Mouse (Mus musculus): ENCODE data around the gene Cuedc1. TPM values are rescaled to one million over a fixed set of nuclear protein-coding genes. Genes with fewer than 3 reads are reported as not detected.

Gene Cuedc1
- total and polyA plus RNA-seq, 2 experiments from 2014 or later = 37.5 to 38.8 TPM

GRCm38 (mm10) chr11:88156403-88156802 is 58.5 kb downstream of the Cuedc1 start:
- 62% methylated on average over 2 of the region's 2 CpGs for WGBS
- H3K9ac ChIP-seq (replicated peaks; ENCODE audit: low read length, poor library complexity, severe bottlenecking) = no peak overlapping the region
- peaks cover 13% of the 10 kb centered on the region for H3K4me1 ChIP-seq (ENCODE audit: insufficient read depth, low read length)
- H3K4me3 ChIP-seq (ENCODE audit: low read depth, low read length) = no peak overlapping the region
- H3K27ac ChIP-seq (ENCODE audit: low read depth, low read length) = no peak overlapping the region
- H3K4me2 ChIP-seq (ENCODE audit: low read depth, low read length, poor library complexity, severe bottlenecking) = no peak overlapping the region
- peak; percentile 34 for DNase-seq (ENCODE audit: low spot score)
- TF ChIP-seq CTCF (IDR thresholded peaks at IDR 0.05) = no peak
- no peaks in the 10 kb centered on the region for H3K27me3 ChIP-seq (ENCODE audit: insufficient read depth, low read length)
- no peaks in the 10 kb centered on the region for H3K9me3 ChIP-seq (ENCODE audit: low read length)
- H3K36me3 ChIP-seq (ENCODE audit: insufficient read depth, low read length) = no peaks in the 10 kb centered on the region
- ATAC-seq (ENCODE audit: low FRiP score) = no peak

GRCm38 (mm10) chr11:88158842-88159246 is 61.0 kb downstream of the Cuedc1 start:
- Histone ChIP-seq H3K4me3 (ENCODE audit: low read depth, low read length) (no peak overlapping the region), H3K4me1 (ENCODE audit: insufficient read depth, low read length) (peaks cover 18% of the 10 kb centered on the region), H3K36me3 (ENCODE audit: insufficient read depth, low read length) (no peaks in the 10 kb centered on the region), H3K9me3 (ENCODE audit: low read length) (no peaks in the 10 kb centered on the region), H3K4me2 (ENCODE audit: low read depth, low read length, poor library complexity, severe bottlenecking) (no peak overlapping the region), H3K9ac (replicated peaks; ENCODE audit: low read length, poor library complexity, severe bottlenecking) (no peak overlapping the region), H3K27me3 (ENCODE audit: insufficient read depth, low read length) (no peaks in the 10 kb centered on the region), H3K27ac (ENCODE audit: low read depth, low read length) (peak overlapping the region; percentile 38; the same call in 1 of the 2 replicates)
- 89% methylated on average over 5 of the region's 5 CpGs for WGBS
- TF ChIP-seq CTCF (IDR thresholded peaks at IDR 0.05) = no peak
- ATAC-seq (ENCODE audit: low FRiP score) = no peak
- DNase-seq (ENCODE audit: low spot score) = peak; percentile 51

- peak overlapping the region; percentile 38; the same call in 1 of the 2 replicates for H3K27ac ChIP-seq (ENCODE audit: low read depth, low read length)
- no peak for TF ChIP-seq CTCF (IDR thresholded peaks at IDR 0.05)
- no peak overlapping the region for H3K4me2 ChIP-seq (ENCODE audit: low read depth, low read length, poor library complexity, severe bottlenecking)
- WGBS = 75% methylated on average over 11 of the region's 11 CpGs
- no peak overlapping the region for H3K4me3 ChIP-seq (ENCODE audit: low read depth, low read length)
- H3K9ac ChIP-seq (replicated peaks; ENCODE audit: low read length, poor library complexity, severe bottlenecking) = 0 out of 2 replicates have a peak overlapping the region, but pooled peaks have one; percentile 1
- DNase-seq (ENCODE audit: low spot score) (no peak), ATAC-seq (ENCODE audit: low FRiP score) (no peak)
- no peaks in the 10 kb centered on the region for H3K27me3 ChIP-seq (ENCODE audit: insufficient read depth, low read length)
- H3K36me3 ChIP-seq (ENCODE audit: insufficient read depth, low read length) = no peaks in the 10 kb centered on the region
- no peaks in the 10 kb centered on the region for H3K9me3 ChIP-seq (ENCODE audit: low read length)
- H3K4me1 ChIP-seq (ENCODE audit: insufficient read depth, low read length) = peaks cover 14% of the 10 kb centered on the region
These were observed 61.5 kb downstream of the Cuedc1 start for GRCm38 (mm10) chr11:88159389-88159788.

GRCm38 (mm10) chr11:88160316-88160715 is 62.5 kb downstream of the Cuedc1 start:
- Histone ChIP-seq H3K27ac (ENCODE audit: low read depth, low read length) (peak overlapping the region; percentile 79), H3K9me3 (ENCODE audit: low read length) (no peaks in the 10 kb centered on the region), H3K36me3 (ENCODE audit: insufficient read depth, low read length) (no peaks in the 10 kb centered on the region), H3K4me2 (ENCODE audit: low read depth, low read length, poor library complexity, severe bottlenecking) (no peak overlapping the region), H3K4me3 (ENCODE audit: low read depth, low read length) (no peak overlapping the region), H3K4me1 (ENCODE audit: insufficient read depth, low read length) (peaks cover 6% of the 10 kb centered on the region; the same call in 1 of the 2 replicates), H3K9ac (replicated peaks; ENCODE audit: low read length, poor library complexity, severe bottlenecking) (no peak overlapping the region), H3K27me3 (ENCODE audit: insufficient read depth, low read length) (no peaks in the 10 kb centered on the region)
- ATAC-seq (ENCODE audit: low FRiP score) (no peak), DNase-seq (ENCODE audit: low spot score) (no peak)
- 54% methylated on average over 5 of the region's 5 CpGs for WGBS
- no peak for TF ChIP-seq CTCF (IDR thresholded peaks at IDR 0.05)

- Histone ChIP-seq H3K4me3 (ENCODE audit: low read depth, low read length) (peak overlapping the region; percentile 40), H3K9ac (replicated peaks; ENCODE audit: low read length, poor library complexity, severe bottlenecking) (peak overlapping the region; percentile 75), H3K4me2 (ENCODE audit: low read depth, low read length, poor library complexity, severe bottlenecking) (peak overlapping the region; percentile 79), H3K9me3 (ENCODE audit: low read length) (no peaks in the 10 kb centered on the region), H3K27ac (ENCODE audit: low read depth, low read length) (peak overlapping the region; percentile 79), H3K36me3 (ENCODE audit: insufficient read depth, low read length) (no peaks in the 10 kb centered on the region), H3K27me3 (ENCODE audit: insufficient read depth, low read length) (no peaks in the 10 kb centered on the region), H3K4me1 (ENCODE audit: insufficient read depth, low read length) (peaks cover 5% of the 10 kb centered on the region; the same call in 1 of the 2 replicates)
- ATAC-seq (ENCODE audit: low FRiP score) (peak; percentile 73; the same call in 1 of the 2 replicates), DNase-seq (ENCODE audit: low spot score) (peak; percentile 87)
- 1% methylated on average over 20 of the region's 33 CpGs for WGBS
- TF ChIP-seq CTCF (IDR thresholded peaks at IDR 0.05) = no peak; the same call in 1 of the 2 replicates
These were observed 63.3 kb downstream of the Cuedc1 start for GRCm38 (mm10) chr11:88161051-88161581.

GRCm38 (mm10) chr11:88161651-88162362 is 63.9 kb downstream of the Cuedc1 start:
- peak overlapping the region; percentile 40 for H3K4me3 ChIP-seq (ENCODE audit: low read depth, low read length)
- peak; percentile 85 for TF ChIP-seq CTCF (IDR thresholded peaks at IDR 0.05)
- H3K36me3 ChIP-seq (ENCODE audit: insufficient read depth, low read length) = 0 out of 2 replicates have a peak, but pooled peaks cover 3% of the 10 kb centered on the region
- H3K9ac ChIP-seq (replicated peaks; ENCODE audit: low read length, poor library complexity, severe bottlenecking) = peak overlapping the region; percentile 60
- no peaks in the 10 kb centered on the region for H3K9me3 ChIP-seq (ENCODE audit: low read length)
- H3K27me3 ChIP-seq (ENCODE audit: insufficient read depth, low read length) = no peaks in the 10 kb centered on the region
- H3K27ac ChIP-seq (ENCODE audit: low read depth, low read length) = peak overlapping the region; percentile 79
- WGBS = 3% methylated on average over 14 of the region's 15 CpGs
- ATAC-seq (ENCODE audit: low FRiP score) (peak; percentile 71), DNase-seq (ENCODE audit: low spot score) (peak; percentile 86)
- H3K4me2 ChIP-seq (ENCODE audit: low read depth, low read length, poor library complexity, severe bottlenecking) = peak overlapping the region; percentile 79
- H3K4me1 ChIP-seq (ENCODE audit: insufficient read depth, low read length) = peaks cover 8% of the 10 kb centered on the region; the same call in 1 of the 2 replicates

Measured in midbrain, postnatal 0 days (tissue).